Mouse (Mus musculus): Measurements from ENCODE around the gene Ablim2. TPM values are rescaled to one million over a fixed set of nuclear protein-coding genes. Genes with fewer than 3 reads are reported as not detected.

Ablim2 gene
- polyA plus RNA-seq, 1 experiment from 2014 or later: 2.0 TPM

- no peak overlapping the region for H3K27ac ChIP-seq
- H3K9me3 ChIP-seq (replicated peaks): no peaks in the 10 kb centered on the region
- no peak overlapping the region for H3K4me3 ChIP-seq
- WGBS: 84% methylated on average over 3 of the region's 3 CpGs
- no peaks in the 10 kb centered on the region for H3K27me3 ChIP-seq
- no peak for ATAC-seq
- H3K4me1 ChIP-seq: no peaks in the 10 kb centered on the region
- H3K4me2 ChIP-seq: no peak overlapping the region
- no peaks in the 10 kb centered on the region for H3K36me3 ChIP-seq (ENCODE audit: poor library complexity, severe bottlenecking)
- no peak overlapping the region for H3K9ac ChIP-seq
Measured at GRCm38 (mm10) chr5:35725840-35726239, 31.8 kb upstream of the Ablim2 start.

- H3K27me3 ChIP-seq: no peaks in the 10 kb centered on the region
- 91% methylated on average over 5 of the region's 5 CpGs for WGBS
- no peak overlapping the region for H3K4me2 ChIP-seq
- no peaks in the 10 kb centered on the region for H3K36me3 ChIP-seq (ENCODE audit: poor library complexity, severe bottlenecking)
- H3K4me3 ChIP-seq: no peak overlapping the region
- no peak for ATAC-seq
- no peaks in the 10 kb centered on the region for H3K9me3 ChIP-seq (replicated peaks)
- no peaks in the 10 kb centered on the region for H3K4me1 ChIP-seq
- no peak overlapping the region for H3K9ac ChIP-seq
- H3K27ac ChIP-seq: no peak overlapping the region
Measured at GRCm38 (mm10) chr5:35727447-35727846, 30.2 kb upstream of the Ablim2 start.

GRCm38 (mm10) chr5:35728344-35728956, 29.2 kb upstream of the Ablim2 start:
- ATAC-seq: no peak

GRCm38 (mm10) chr5:35728957-35729460, 28.7 kb upstream of the Ablim2 start:
- H3K4me2 ChIP-seq: no peak overlapping the region
- no peaks in the 10 kb centered on the region for H3K27me3 ChIP-seq
- no peak overlapping the region for H3K4me3 ChIP-seq
- H3K4me1 ChIP-seq: no peaks in the 10 kb centered on the region
- no peak overlapping the region for H3K9ac ChIP-seq
- no peak overlapping the region for H3K27ac ChIP-seq
- 61% methylated on average over 11 of the region's 11 CpGs for WGBS
- H3K36me3 ChIP-seq (ENCODE audit: poor library complexity, severe bottlenecking): no peaks in the 10 kb centered on the region
- no peaks in the 10 kb centered on the region for H3K9me3 ChIP-seq (replicated peaks)
- ATAC-seq: no peak

More at GRCm38 (mm10) chr5:35728344-35728956, 29.2 kb upstream of the Ablim2 start:
- H3K4me2 ChIP-seq: no peak overlapping the region
- WGBS: 91% methylated on average over 12 of the region's 12 CpGs
- no peak overlapping the region for H3K9ac ChIP-seq
- H3K4me3 ChIP-seq: no peak overlapping the region
- no peaks in the 10 kb centered on the region for H3K9me3 ChIP-seq (replicated peaks)
- H3K4me1 ChIP-seq: no peaks in the 10 kb centered on the region
- H3K36me3 ChIP-seq (ENCODE audit: poor library complexity, severe bottlenecking): no peaks in the 10 kb centered on the region
- no peak overlapping the region for H3K27ac ChIP-seq
- no peaks in the 10 kb centered on the region for H3K27me3 ChIP-seq

GRCm38 (mm10) chr5:35729844-35730243, 27.8 kb upstream of the Ablim2 start:
- Histone ChIP-seq H3K4me1 (no peaks in the 10 kb centered on the region), H3K27ac (no peak overlapping the region), H3K4me2 (no peak overlapping the region), H3K27me3 (no peaks in the 10 kb centered on the region), H3K9ac (no peak overlapping the region), H3K36me3 (ENCODE audit: poor library complexity, severe bottlenecking) (no peaks in the 10 kb centered on the region), H3K9me3 (replicated peaks) (no peaks in the 10 kb centered on the region), H3K4me3 (no peak overlapping the region)
- ATAC-seq: no peak
- 67% methylated on average over 3 of the region's 3 CpGs for WGBS

GRCm38 (mm10) chr5:35730552-35730951, 27.1 kb upstream of the Ablim2 start:
- H3K9ac ChIP-seq: no peak overlapping the region
- no peak overlapping the region for H3K4me3 ChIP-seq
- H3K4me1 ChIP-seq: no peaks in the 10 kb centered on the region
- 79% methylated on average over 1 of the region's 1 CpGs for WGBS
- H3K9me3 ChIP-seq (replicated peaks): no peaks in the 10 kb centered on the region
- ATAC-seq: no peak
- no peak overlapping the region for H3K27ac ChIP-seq
- no peaks in the 10 kb centered on the region for H3K27me3 ChIP-seq
- no peak overlapping the region for H3K4me2 ChIP-seq
- no peaks in the 10 kb centered on the region for H3K36me3 ChIP-seq (ENCODE audit: poor library complexity, severe bottlenecking)

GRCm38 (mm10) chr5:35731006-35731405, 26.7 kb upstream of the Ablim2 start:
- H3K27ac ChIP-seq: no peak overlapping the region
- H3K9me3 ChIP-seq (replicated peaks): no peaks in the 10 kb centered on the region
- H3K36me3 ChIP-seq (ENCODE audit: poor library complexity, severe bottlenecking): no peaks in the 10 kb centered on the region
- H3K4me1 ChIP-seq: no peaks in the 10 kb centered on the region
- no peak for ATAC-seq
- WGBS: 86% methylated on average over 4 of the region's 4 CpGs
- H3K4me3 ChIP-seq: no peak overlapping the region
- no peaks in the 10 kb centered on the region for H3K27me3 ChIP-seq
- H3K4me2 ChIP-seq: no peak overlapping the region
- H3K9ac ChIP-seq: no peak overlapping the region

GRCm38 (mm10) chr5:35733523-35733922, 24.2 kb upstream of the Ablim2 start:
- H3K4me3 ChIP-seq: no peak overlapping the region
- no peak overlapping the region for H3K9ac ChIP-seq
- H3K4me1 ChIP-seq: 0 out of 2 replicates have a peak, but pooled peaks cover 2% of the 10 kb centered on the region
- H3K4me2 ChIP-seq: no peak overlapping the region
- H3K9me3 ChIP-seq (replicated peaks): no peaks in the 10 kb centered on the region
- no peaks in the 10 kb centered on the region for H3K36me3 ChIP-seq (ENCODE audit: poor library complexity, severe bottlenecking)
- no peaks in the 10 kb centered on the region for H3K27me3 ChIP-seq
- 86% methylated on average over 2 of the region's 2 CpGs for WGBS
- ATAC-seq: no peak
- H3K27ac ChIP-seq: no peak overlapping the region

GRCm38 (mm10) chr5:35737231-35737901, 20.3 kb upstream of the Ablim2 start:
- H3K36me3 ChIP-seq (ENCODE audit: poor library complexity, severe bottlenecking): no peaks in the 10 kb centered on the region
- WGBS: 75% methylated on average over 20 of the region's 20 CpGs
- no peak overlapping the region for H3K4me3 ChIP-seq
- H3K4me1 ChIP-seq: 0 out of 2 replicates have a peak, but pooled peaks cover 2% of the 10 kb centered on the region
- H3K4me2 ChIP-seq: no peak overlapping the region
- peaks cover 26% of the 10 kb centered on the region for H3K27me3 ChIP-seq
- H3K9ac ChIP-seq: no peak overlapping the region
- H3K9me3 ChIP-seq (replicated peaks): no peaks in the 10 kb centered on the region
- ATAC-seq: no peak
- H3K27ac ChIP-seq: no peak overlapping the region

GRCm38 (mm10) chr5:35739005-35739404, 18.7 kb upstream of the Ablim2 start:
- Histone ChIP-seq H3K4me3 (no peak overlapping the region), H3K4me2 (no peak overlapping the region), H3K4me1 (0 out of 2 replicates have a peak, but pooled peaks cover 2% of the 10 kb centered on the region), H3K36me3 (ENCODE audit: poor library complexity, severe bottlenecking) (no peaks in the 10 kb centered on the region), H3K9ac (no peak overlapping the region), H3K9me3 (replicated peaks) (no peaks in the 10 kb centered on the region), H3K27ac (no peak overlapping the region), H3K27me3 (peaks cover 26% of the 10 kb centered on the region)
- 85% methylated on average over 2 of the region's 2 CpGs for WGBS
- no peak for ATAC-seq

- H3K4me3 ChIP-seq: no peak within 1 kb of the TSS
- 0 out of 2 replicates have a peak, but pooled peaks cover 2% of the 10 kb centered on the region for H3K4me1 ChIP-seq
- H3K36me3 ChIP-seq (ENCODE audit: poor library complexity, severe bottlenecking): no peaks in the 10 kb centered on the region
- ATAC-seq: no peak
- no peak within 1 kb of the TSS for H3K27ac ChIP-seq
- H3K9ac ChIP-seq: no peak within 1 kb of the TSS
- H3K27me3 ChIP-seq: peaks cover 26% of the 10 kb centered on the region
- H3K9me3 ChIP-seq (replicated peaks): no peaks in the 10 kb centered on the region
- no peak within 1 kb of the TSS for H3K4me2 ChIP-seq
- 21% methylated on average over 10 of the region's 10 CpGs for WGBS
Measured at GRCm38 (mm10) chr5:35739536-35740278, 18.0 kb upstream of the Ablim2 start, which contains the start of gene Sh3tc1. TSS of gene Sh3tc1 (minus strand) at chr5:35739987.

GRCm38 (mm10) chr5:35740716-35741115, 17.0 kb upstream of the Ablim2 start:
- H3K27me3 ChIP-seq: peaks cover 26% of the 10 kb centered on the region
- 0 out of 2 replicates have a peak, but pooled peaks cover 2% of the 10 kb centered on the region for H3K4me1 ChIP-seq
- 8% methylated on average over 10 of the region's 10 CpGs for WGBS
- H3K4me2 ChIP-seq: no peak overlapping the region
- H3K4me3 ChIP-seq: no peak overlapping the region
- no peak for ATAC-seq
- H3K9ac ChIP-seq: no peak overlapping the region
- no peaks in the 10 kb centered on the region for H3K9me3 ChIP-seq (replicated peaks)
- no peaks in the 10 kb centered on the region for H3K36me3 ChIP-seq (ENCODE audit: poor library complexity, severe bottlenecking)
- no peak overlapping the region for H3K27ac ChIP-seq

All from forebrain, embryonic 13.5 days (tissue).